Mouse (Mus musculus) heart, adult 2 months (tissue): Measurements from ENCODE around the gene Rpl3.

Experiments
- CTCF ChIP-seq: fragments of 200-600 bp; IDR thresholded peaks from 2 replicates; pipeline ENCODE4 v1.8.1; 2022; ENCODE audit warnings: antibody characterized with exemption, mild to moderate bottlenecking, moderate library complexity
- EP300 ChIP-seq: fragments of 200-500 bp; IDR thresholded peaks from 2 replicates; pipeline ENCODE4 v1.6.1; 2011; ENCODE audit warnings: low read depth, low read length, control low read depth; ENCODE audit not compliant: insufficient read depth
- POLR2A ChIP-seq: fragments of 200-500 bp; IDR thresholded peaks from 2 replicates; pipeline ENCODE4 v1.6.1; 2011; ENCODE audit warnings: mild to moderate bottlenecking, low read depth, low read length, control low read depth; ENCODE audit not compliant: insufficient read depth

DNA sequence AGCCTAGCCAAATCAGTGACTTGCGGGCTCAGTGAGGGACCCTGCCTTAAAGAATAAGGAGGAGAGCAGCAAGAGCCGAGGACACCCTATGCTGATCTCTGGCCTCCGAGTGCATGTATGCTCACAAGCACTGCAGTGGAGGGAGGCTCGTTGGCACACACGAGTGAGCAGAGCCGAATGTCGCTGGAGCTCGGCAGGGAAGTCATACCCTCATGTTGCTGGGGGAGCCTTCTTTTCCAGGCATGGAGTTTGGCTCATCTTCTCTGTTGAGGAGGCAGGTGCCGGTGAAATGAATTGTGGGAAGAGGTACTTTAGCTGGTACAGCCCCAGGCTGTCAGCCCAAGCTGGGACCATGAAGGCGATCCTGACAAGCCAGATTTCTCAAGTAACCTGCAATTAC is 4.7 kb upstream of the Rpl3 start:
- TF ChIP-seq POLR2A (no peak), CTCF (no peak), EP300 (no peak)
